Mouse (Mus musculus) myocyte (in vitro differentiated cells): ENCODE measurements at regions not wholly inside any gene's neighbourhood (a gene's known extent, or its start where the extent isn't known, plus 50 kb on each side); places are given as distances from the start of the nearest gene placed in this dataset.
A peak's percentile ranks its signal among the peaks of the same experiment; 100 is the strongest.

ENCODE experiments used
- H3K27me3 ChIP-seq: one replicate; pipeline ENCODE4 v1.6.1; 2011; ENCODE audit not compliant: control insufficient read depth, insufficient read depth, insufficient read length
- H3K36me3 ChIP-seq: one replicate; pipeline ENCODE4 v1.6.1; 2011; ENCODE audit not compliant: control insufficient read depth, insufficient read depth
- H3K4me2 ChIP-seq: one replicate; pipeline ENCODE4 v1.6.1; 2011; ENCODE audit warnings: low read depth, control low read depth
- H3K4me3 ChIP-seq: one replicate; pipeline ENCODE4 v1.5.1; 2011; ENCODE audit warnings: mild to moderate bottlenecking, control low read depth, moderate library complexity
- H3K79me2 ChIP-seq: one replicate; pipeline ENCODE4 v1.6.1; 2011; ENCODE audit not compliant: control insufficient read depth, insufficient read depth
- H3ac ChIP-seq: one replicate; pipeline ENCODE4 v1.6.1; 2011; ENCODE audit not compliant: control insufficient read depth, insufficient read length
- CEBPB ChIP-seq: IDR thresholded peaks from 2 replicates; pipeline ENCODE4 v1.6.1; 2011; ENCODE audit warnings: mild to moderate bottlenecking, moderate library complexity; ENCODE audit not compliant: poor library complexity, insufficient read depth, severe bottlenecking
- E2F4 ChIP-seq: IDR thresholded peaks from one replicate; pipeline ENCODE4 v1.6.1; 2011; ENCODE audit warnings: mild to moderate bottlenecking, control low read depth, moderate library complexity; ENCODE audit not compliant: insufficient read depth
- MAX ChIP-seq: IDR thresholded peaks from one replicate; pipeline ENCODE4 v1.6.1; 2011; ENCODE audit warnings: low read depth, mild to moderate bottlenecking, control low read depth
- MYOD1 ChIP-seq, 3 experiments: IDR thresholded peaks; one replicate each; pipeline ENCODE4 v1.6.1; 2011; ENCODE audit warnings: control low read depth in 2 of 3, low read depth in 2 of 3, mild to moderate bottlenecking in 2 of 3, moderate library complexity in 1 of 3; ENCODE audit not compliant: insufficient read length in 2 of 3, control insufficient read depth in 1 of 3
- MYOG ChIP-seq, 3 experiments: IDR thresholded peaks; one replicate each; pipeline ENCODE4 v1.6.1; 2011; ENCODE audit warnings: control low read depth in 2 of 3, low read depth in 2 of 3, mild to moderate bottlenecking in 2 of 3; ENCODE audit not compliant: insufficient read length in 2 of 3, control insufficient read depth in 1 of 3, insufficient read depth in 1 of 3
- POLR2A ChIP-seq: IDR thresholded peaks from one replicate; pipeline ENCODE4 v1.6.1; 2011; ENCODE audit warnings: low read depth, mild to moderate bottlenecking, control low read depth, moderate library complexity; ENCODE audit not compliant: insufficient read length
- POLR2AphosphoS2 ChIP-seq: IDR thresholded peaks from one replicate; pipeline ENCODE4 v1.6.1; 2011; ENCODE audit warnings: low read depth, control low read depth; ENCODE audit not compliant: insufficient read length
- REST ChIP-seq: IDR thresholded peaks from one replicate; pipeline ENCODE4 v1.6.1; 2011; ENCODE audit warnings: mild to moderate bottlenecking, control low read depth, moderate library complexity; ENCODE audit not compliant: insufficient read depth, insufficient read length
- SRF ChIP-seq: IDR thresholded peaks from one replicate; pipeline ENCODE4 v1.6.1; 2011; ENCODE audit warnings: low read depth; ENCODE audit not compliant: control insufficient read depth, insufficient read length
- TCF12 ChIP-seq: IDR thresholded peaks from one replicate; pipeline ENCODE4 v1.6.1; 2011; ENCODE audit warnings: mild to moderate bottlenecking, control low read depth; ENCODE audit not compliant: poor library complexity, insufficient read depth, severe bottlenecking
- TCF3 ChIP-seq: IDR thresholded peaks from one replicate; pipeline ENCODE4 v1.6.1; 2011; ENCODE audit warnings: low read depth, control low read depth; ENCODE audit not compliant: insufficient read length
- USF1 ChIP-seq: IDR thresholded peaks from one replicate; pipeline ENCODE4 v1.6.1; 2011; ENCODE audit warnings: low read depth, mild to moderate bottlenecking, control low read depth, moderate library complexity

DNA sequence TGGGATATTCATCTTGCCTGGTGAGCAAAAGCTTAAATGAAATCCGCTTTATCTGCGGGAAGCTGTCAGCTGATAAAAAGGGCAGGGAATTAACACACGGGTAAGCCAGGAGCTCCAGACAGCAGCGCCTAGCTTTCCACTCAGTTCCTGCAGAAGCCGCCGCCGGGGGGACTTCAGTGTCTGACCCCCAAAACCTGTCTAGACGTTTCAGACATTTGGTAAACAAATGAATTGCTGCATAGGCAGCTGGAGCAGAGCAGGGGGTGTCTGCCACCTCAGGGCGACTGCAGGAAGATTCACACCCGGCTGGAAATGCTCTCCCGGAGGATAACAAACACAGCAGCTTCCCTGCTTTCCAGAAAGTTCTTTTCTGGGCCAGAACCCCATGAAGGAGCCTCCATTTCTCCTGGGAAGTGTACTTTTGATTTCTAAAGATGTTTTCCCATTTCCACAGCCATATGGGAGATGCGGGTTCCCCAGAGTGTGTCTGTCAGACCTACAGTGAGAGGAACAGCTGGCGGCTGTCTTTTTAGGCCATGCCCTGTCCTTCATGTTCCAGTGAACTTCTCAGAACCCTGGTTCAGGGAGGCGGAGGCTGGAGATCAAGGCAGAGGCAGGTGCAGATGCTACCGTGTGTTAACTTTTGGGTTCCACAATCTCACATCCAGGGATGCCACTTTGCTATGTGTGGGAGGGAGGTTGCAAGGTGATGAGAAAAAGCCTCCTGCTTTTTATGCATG, 58.7 kb upstream of the Pmepa1 start:
- H3K4me2 ChIP-seq = no peak overlapping the region
- no peak overlapping the region for H3K4me3 ChIP-seq
- H3K27me3 ChIP-seq = no peaks in the 10 kb centered on the region
- no peaks in the 10 kb centered on the region for H3K79me2 ChIP-seq
- TF ChIP-seq CEBPB (no peak), MYOD1 (IDR thresholded peaks at IDR 0.05; ENCODE audit: control insufficient read depth in 1 of 3, insufficient read length in 2 of 3, low read depth in 2 of 3) (peak in 1 of 3 experiments; percentile 7)
- no peaks in the 10 kb centered on the region for H3K36me3 ChIP-seq
- H3ac ChIP-seq = no peak overlapping the region

DNA sequence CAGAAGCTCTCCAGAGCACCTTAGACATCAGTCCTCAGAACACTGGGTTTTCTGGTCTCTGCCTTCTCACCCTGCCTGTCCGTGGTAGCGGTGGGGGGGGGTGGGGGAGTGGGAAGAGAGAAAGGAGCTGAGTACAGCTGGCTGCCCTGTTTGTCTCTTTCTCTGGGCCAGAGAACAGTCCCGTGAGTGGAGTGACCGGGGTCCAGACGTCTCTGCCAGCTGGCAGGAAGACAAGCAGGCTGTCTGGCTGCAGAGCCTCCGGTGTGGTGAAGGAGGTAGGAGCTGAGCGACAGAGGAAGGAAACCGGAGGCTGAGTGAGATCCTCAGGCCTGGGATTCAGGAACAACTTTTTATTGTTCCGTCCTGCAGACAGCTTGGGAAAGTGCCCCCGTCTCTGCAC, 59.5 kb upstream of the Pmepa1 start:
- no peak overlapping the region for H3ac ChIP-seq
- no peaks in the 10 kb centered on the region for H3K36me3 ChIP-seq
- H3K79me2 ChIP-seq = no peaks in the 10 kb centered on the region
- no peak overlapping the region for H3K4me2 ChIP-seq
- H3K27me3 ChIP-seq = no peaks in the 10 kb centered on the region
- no peak overlapping the region for H3K4me3 ChIP-seq
- TF ChIP-seq POLR2A (no peak), MAX (no peak)

DNA sequence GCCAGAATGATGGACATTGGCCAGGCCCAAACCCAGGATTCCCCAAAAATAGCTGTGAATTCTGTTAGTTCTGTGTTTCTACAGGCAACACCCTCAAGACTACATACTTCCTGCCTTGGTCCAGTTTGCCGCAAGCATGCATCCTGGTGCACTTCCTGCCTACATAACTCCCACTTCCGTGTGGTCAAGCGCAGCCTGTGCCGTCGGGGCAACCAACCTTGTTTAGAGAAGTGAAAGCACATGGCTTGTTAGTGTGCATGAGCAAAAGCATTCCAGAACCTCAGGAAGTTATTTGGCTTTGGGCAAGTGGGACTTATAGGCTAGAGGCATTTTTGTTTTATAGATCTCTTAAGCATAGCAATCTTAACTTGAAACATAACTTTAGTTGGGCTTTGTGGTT, 61.3 kb upstream of the Pmepa1 start:
- H3K4me3 ChIP-seq = no peak overlapping the region
- H3K27me3 ChIP-seq = no peaks in the 10 kb centered on the region
- TF ChIP-seq MYOG (IDR thresholded peaks at IDR 0.05; ENCODE audit: control insufficient read depth in 1 of 3, insufficient read depth in 1 of 3, insufficient read length in 2 of 3, low read depth in 2 of 3) (no peak), TCF12 (no peak), CEBPB (no peak), MYOD1 (IDR thresholded peaks at IDR 0.05; ENCODE audit: control insufficient read depth in 1 of 3, insufficient read length in 2 of 3, low read depth in 2 of 3) (no peak), REST (no peak), POLR2AphosphoS2 (no peak), USF1 (no peak), POLR2A (no peak), E2F4 (no peak), TCF3 (no peak), MAX (no peak), SRF (no peak)
- no peaks in the 10 kb centered on the region for H3K36me3 ChIP-seq
- no peak overlapping the region for H3K4me2 ChIP-seq
- H3K79me2 ChIP-seq = no peaks in the 10 kb centered on the region
- no peak overlapping the region for H3ac ChIP-seq

DNA sequence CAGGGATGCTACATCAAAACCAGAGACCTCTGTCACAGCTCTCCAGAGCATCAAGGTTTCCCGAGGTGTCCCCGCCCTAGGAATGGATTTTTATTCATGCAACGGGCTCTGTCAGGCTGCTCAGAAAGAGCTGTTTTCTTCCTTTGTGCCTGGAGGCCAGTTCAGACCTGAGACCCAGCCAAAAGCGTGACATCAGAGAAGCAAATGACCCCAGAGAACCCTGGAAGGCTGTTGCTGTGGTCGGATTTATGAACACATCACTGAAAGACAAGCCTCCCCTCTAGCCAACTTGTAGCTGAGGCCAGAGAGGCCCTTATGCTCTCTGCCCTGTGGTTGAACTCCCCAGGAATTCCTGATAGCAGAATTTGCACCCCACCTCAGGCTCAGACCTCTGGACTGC, 62.3 kb upstream of the Pmepa1 start:
- Histone ChIP-seq H3K4me3 (no peak overlapping the region), H3K4me2 (no peak overlapping the region), H3K36me3 (no peaks in the 10 kb centered on the region), H3ac (no peak overlapping the region), H3K79me2 (no peaks in the 10 kb centered on the region), H3K27me3 (no peaks in the 10 kb centered on the region)
- TF ChIP-seq TCF12 (no peak), POLR2AphosphoS2 (no peak), REST (no peak)

DNA sequence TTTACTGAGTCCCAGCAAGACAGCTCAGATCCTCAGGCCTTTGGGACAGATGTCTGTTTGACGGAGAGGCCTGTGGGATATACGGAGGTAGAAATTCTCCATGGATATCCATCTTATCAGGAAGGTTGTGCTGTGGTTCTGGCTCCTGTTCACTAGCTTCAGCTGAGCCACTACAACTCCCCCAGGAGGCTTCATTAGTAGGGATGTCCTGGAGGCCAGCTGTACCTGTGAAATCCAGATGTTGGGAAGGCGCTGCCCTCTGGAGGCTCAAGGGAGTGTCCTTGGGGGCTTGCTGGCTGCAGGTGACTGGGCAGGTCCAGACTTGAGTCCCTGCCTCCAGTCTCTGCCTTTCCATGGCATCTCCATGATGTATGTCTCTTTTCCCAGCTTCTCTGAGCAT, 62.9 kb upstream of the Pmepa1 start:
- no peak overlapping the region for H3K4me3 ChIP-seq
- no peak overlapping the region for H3K4me2 ChIP-seq
- no peaks in the 10 kb centered on the region for H3K27me3 ChIP-seq
- no peak overlapping the region for H3ac ChIP-seq
- no peaks in the 10 kb centered on the region for H3K36me3 ChIP-seq
- no peaks in the 10 kb centered on the region for H3K79me2 ChIP-seq
- no peak for TF ChIP-seq SRF
- no peak for TF ChIP-seq TCF12
- no peak for TF ChIP-seq POLR2AphosphoS2
- no peak for TF ChIP-seq CEBPB
- no peak for TF ChIP-seq MYOG (IDR thresholded peaks at IDR 0.05; ENCODE audit: control insufficient read depth in 1 of 3, insufficient read depth in 1 of 3, insufficient read length in 2 of 3, low read depth in 2 of 3)
- no peak for TF ChIP-seq REST
- no peak for TF ChIP-seq MYOD1 (IDR thresholded peaks at IDR 0.05; ENCODE audit: control insufficient read depth in 1 of 3, insufficient read length in 2 of 3, low read depth in 2 of 3)
- no peak for TF ChIP-seq E2F4
- no peak for TF ChIP-seq TCF3
- TF ChIP-seq POLR2A = no peak
- no peak for TF ChIP-seq MAX
- TF ChIP-seq USF1 = no peak

DNA sequence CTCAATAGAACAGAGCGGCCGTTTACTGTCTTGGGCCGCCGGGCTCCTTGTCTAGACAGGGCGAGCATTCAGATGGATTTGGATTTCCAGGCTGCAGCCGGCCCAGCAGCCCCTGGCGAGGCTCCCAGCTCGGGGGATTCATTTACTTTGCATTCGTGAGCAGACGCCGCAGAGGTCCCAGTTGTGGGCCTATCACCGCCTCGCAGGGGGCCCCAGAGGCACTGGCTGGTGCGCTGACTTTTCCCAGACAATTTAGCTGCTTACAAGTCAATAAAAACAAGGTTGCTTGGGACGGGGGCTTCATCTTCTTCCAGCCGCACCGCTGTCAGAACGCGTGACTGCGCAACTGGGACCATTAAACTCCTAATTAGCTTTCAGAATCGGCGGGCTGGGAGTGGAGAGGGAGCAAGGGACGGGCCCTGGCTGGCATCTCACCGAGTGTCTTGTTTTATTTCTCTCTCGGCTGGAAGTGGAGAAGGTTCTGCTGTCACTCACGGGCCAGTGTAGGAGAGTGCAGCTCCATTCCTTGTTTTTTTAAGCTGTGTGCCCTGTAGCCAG, 63.8 kb upstream of the Pmepa1 start:
- Histone ChIP-seq H3ac (no peak overlapping the region), H3K36me3 (no peaks in the 10 kb centered on the region), H3K4me2 (no peak overlapping the region), H3K4me3 (no peak overlapping the region), H3K79me2 (no peaks in the 10 kb centered on the region), H3K27me3 (no peaks in the 10 kb centered on the region)
- TF ChIP-seq TCF3 (no peak), MYOD1 (IDR thresholded peaks at IDR 0.05; ENCODE audit: control insufficient read depth in 1 of 3, insufficient read length in 2 of 3, low read depth in 2 of 3) (no peak), MAX (no peak), SRF (no peak)
